Mouse (Mus musculus) gastrocnemius, postnatal 4 days (tissue): ENCODE measurements around the gene Ano1. TPM values are rescaled to one million over a fixed set of nuclear protein-coding genes. Genes with fewer than 3 reads are reported as not detected.

Experiments
- DNase-seq, 2 experiments: peaks; one replicate each; pipeline ENCODE4 v3.0.0; 2021 to 2022; ENCODE audit warnings: low spot score in 2 of 2, mixed read lengths in 2 of 2
- long read RNA-seq, 2 experiments: library from polyadenylated mRNA; stranded (forward); transcript quantifications; one replicate each; pipeline ENCODE4 v2.0.0; 2021
- total RNA-seq, 2 experiments: library from RNA; stranded (reverse); gene quantifications; 2 replicates each; pipeline ENCODE4 v1.2.3; 2021

The Ano1 gene
- total RNA-seq = 10 to 100 TPM; 10.2 to 10.6 TPM
- long read RNA-seq, experiment 1, full-length matches to known transcripts = 2 of 3 reads
- long read RNA-seq, experiment 1, partial matches to known transcripts = 0 of 3 reads
- long read RNA-seq, experiment 1, other reads (novel, unspliced or antisense) = 1 of 3 reads
- long read RNA-seq, experiment 2, full-length matches to known transcripts = 1 of 3 reads
- long read RNA-seq, experiment 2, partial matches to known transcripts = 1 of 3 reads
- long read RNA-seq, experiment 2, other reads (novel, unspliced or antisense) = 1 of 3 reads

GRCm38 (mm10) chr7:144751833-144752232 is at the start of gene Ano1:
TSS of gene Ano1 (minus strand) at chr7:144751974.
- DNase-seq = no peak

GRCm38 (mm10) chr7:144798471-144798870 is 46.7 kb upstream of the Ano1 start:
- no peak for DNase-seq

GRCm38 (mm10) chr7:144796986-144797735 is 45.4 kb upstream of the Ano1 start:
- no peak for DNase-seq

- no peak for DNase-seq
Measured at GRCm38 (mm10) chr7:144795976-144796474, 44.3 kb upstream of the Ano1 start.

GRCm38 (mm10) chr7:144793296-144793695 is 41.5 kb upstream of the Ano1 start:
- no peak for DNase-seq

GRCm38 (mm10) chr7:144791426-144791825 is 39.7 kb upstream of the Ano1 start:
- no peak for DNase-seq

GRCm38 (mm10) chr7:144789601-144790556 is 38.1 kb upstream of the Ano1 start:
- DNase-seq = no peak

- no peak for DNase-seq
Measured at GRCm38 (mm10) chr7:144788631-144789030, 36.9 kb upstream of the Ano1 start.

- DNase-seq = no peak
Measured at GRCm38 (mm10) chr7:144787501-144787900, 35.7 kb upstream of the Ano1 start.

GRCm38 (mm10) chr7:144786571-144786970 is 34.8 kb upstream of the Ano1 start:
- no peak for DNase-seq

- no peak for DNase-seq
Measured at GRCm38 (mm10) chr7:144784176-144784575, 32.4 kb upstream of the Ano1 start.

- DNase-seq = no peak
Measured at GRCm38 (mm10) chr7:144782402-144782801, 30.6 kb upstream of the Ano1 start.

- DNase-seq = no peak
Measured at GRCm38 (mm10) chr7:144781337-144781736, 29.6 kb upstream of the Ano1 start.

GRCm38 (mm10) chr7:144780190-144780589 is 28.4 kb upstream of the Ano1 start:
- no peak for DNase-seq

- no peak for DNase-seq
Measured at GRCm38 (mm10) chr7:144779691-144780090, 27.9 kb upstream of the Ano1 start.

GRCm38 (mm10) chr7:144777805-144778204 is 26.0 kb upstream of the Ano1 start:
- no peak for DNase-seq

- DNase-seq = peak; percentile 70 to 83
Measured at GRCm38 (mm10) chr7:144775804-144776447, 24.2 kb upstream of the Ano1 start.

- no peak for DNase-seq
Measured at GRCm38 (mm10) chr7:144775214-144775613, 23.4 kb upstream of the Ano1 start.

GRCm38 (mm10) chr7:144774283-144774682 is 22.5 kb upstream of the Ano1 start:
- no peak for DNase-seq

- no peak for DNase-seq
Measured at GRCm38 (mm10) chr7:144770116-144770515, 18.3 kb upstream of the Ano1 start.
